ENCODE assay signal across 17 mouse cellular contexts in the genomic region with DNA sequence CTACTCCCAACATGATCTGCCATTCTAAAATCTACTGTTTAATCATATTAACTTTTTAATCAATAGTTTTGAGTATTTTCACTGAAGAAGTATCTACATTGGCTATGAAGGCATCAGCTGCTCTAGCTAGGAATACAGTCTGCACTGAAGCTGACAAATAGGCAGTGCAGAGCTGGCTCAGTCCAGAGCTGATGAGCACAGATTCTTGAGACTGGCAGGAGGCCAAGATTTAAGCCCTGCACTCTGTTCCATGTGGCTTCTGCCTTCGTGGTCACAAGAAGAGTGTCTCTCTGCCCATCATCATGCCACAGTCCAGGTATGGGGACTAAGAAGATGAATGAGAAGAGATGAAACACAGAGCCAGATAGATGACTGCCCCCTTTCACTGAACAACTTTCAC.
DNase-seq lines count a peak whose midpoint lies in the region; ATAC-seq and TF ChIP-seq lines count a peak whose summit lies in the region.
"Had no signal": no experiment of that assay in that cellular context is flagged by ENCODE, and none has a peak within 500 bp of the region (broad histone marks: within the 10 kb centered on the region; RNA-seq: fewer than 3 reads in every experiment).

No protein-coding gene starts in this region.

- no peak overlapping the region for H3K27ac ChIP-seq in kidney, adult 2 months (ENCODE audit: insufficient read depth, low read depth, low read length)
- no peak overlapping the region for H3K27ac ChIP-seq in kidney, embryonic 15.5 days
- H3K27ac ChIP-seq in midbrain, embryonic 15.5 days = no peak overlapping the region
- H3K27ac ChIP-seq: embryonic facial prominence, embryonic 12.5 days; heart, embryonic 13.5 days; midbrain, embryonic 12.5 days had no signal

- WGBS in kidney, adult 2 months = 15% methylated on average over 1 of the region's 1 CpGs
- WGBS in kidney, embryonic 15.5 days = 59% methylated on average over 1 of the region's 1 CpGs
- 44% methylated on average over 1 of the region's 1 CpGs for WGBS in midbrain, embryonic 15.5 days

- peak; percentile 69 for DNase-seq in cerebellum, postnatal 14 days
- peak; percentile 9 for DNase-seq in kidney, adult 2 months
- peak; percentile 4 for DNase-seq in lung, postnatal 10 days
- no peak for DNase-seq in lung, postnatal 14 days
- DNase-seq in thymus, adult 18-20 months = no peak
- DNase-seq: B cell, adult 2 months; cerebellum, adult 9-11 months; gastrocnemius, postnatal 36 days; liver, postnatal 0 days; right cerebral cortex, postnatal 4 days; thymus, postnatal 4 days had no signal

- no peak overlapping the region for H3K4me2 ChIP-seq in kidney, embryonic 15.5 days
- H3K4me2 ChIP-seq in midbrain, embryonic 15.5 days = no peak overlapping the region
- H3K4me2 ChIP-seq: embryonic facial prominence, embryonic 12.5 days; heart, embryonic 13.5 days; midbrain, embryonic 12.5 days had no signal

- ATAC-seq in cerebellum, adult (ENCODE audit: insufficient number of reproducible peaks, low FRiP score, low TSS enrichment) = no peak
- no peak for ATAC-seq in kidney, embryonic 15.5 days (replicated peaks; ENCODE audit: low FRiP score)
- ATAC-seq in midbrain, embryonic 15.5 days (replicated peaks) = 0 out of 2 replicates have a peak, but pooled peaks have one; percentile 54
- ATAC-seq: liver, postnatal 0 days had no signal

- no peaks in the 10 kb centered on the region for H3K27me3 ChIP-seq in kidney, adult 2 months (replicated peaks; ENCODE audit: control insufficient read depth, insufficient read depth, low read length)
- H3K27me3 ChIP-seq in kidney, embryonic 15.5 days = no peaks in the 10 kb centered on the region
- H3K27me3 ChIP-seq in midbrain, embryonic 15.5 days (replicated peaks) = no peaks in the 10 kb centered on the region
- H3K27me3 ChIP-seq: embryonic facial prominence, embryonic 12.5 days; heart, embryonic 13.5 days; midbrain, embryonic 12.5 days had no signal

- H3K9ac ChIP-seq in kidney, embryonic 15.5 days = no peak overlapping the region
- H3K9ac ChIP-seq in midbrain, embryonic 15.5 days = no peak overlapping the region
- H3K9ac ChIP-seq: embryonic facial prominence, embryonic 12.5 days; heart, embryonic 13.5 days; liver, postnatal 0 days; midbrain, embryonic 12.5 days had no signal

- no peaks in the 10 kb centered on the region for H3K4me1 ChIP-seq in kidney, adult 2 months (ENCODE audit: control insufficient read depth, insufficient read depth, low read length)
- no peaks in the 10 kb centered on the region for H3K4me1 ChIP-seq in kidney, embryonic 15.5 days
- no peaks in the 10 kb centered on the region for H3K4me1 ChIP-seq in midbrain, embryonic 15.5 days
- H3K4me1 ChIP-seq: embryonic facial prominence, embryonic 12.5 days; midbrain, embryonic 12.5 days had no signal

- no peaks in the 10 kb centered on the region for H3K9me3 ChIP-seq in kidney, embryonic 15.5 days (replicated peaks)
- no peaks in the 10 kb centered on the region for H3K9me3 ChIP-seq in midbrain, embryonic 15.5 days
- H3K9me3 ChIP-seq: embryonic facial prominence, embryonic 12.5 days; heart, embryonic 13.5 days; midbrain, embryonic 12.5 days had no signal

- no peak for TF ChIP-seq CTCF in kidney, adult 2 months (conservative IDR thresholded peaks at IDR 0.05; ENCODE audit: insufficient read depth, insufficient read length, low read depth, low read length)

- TF ChIP-seq POLR2A in kidney, adult 2 months (IDR thresholded peaks at IDR 0.05; ENCODE audit: low read depth, low read length) = no peak

- no peaks in the 10 kb centered on the region for H3K36me3 ChIP-seq in kidney, adult 2 months (ENCODE audit: control insufficient read depth, insufficient read depth, low read length)
- H3K36me3 ChIP-seq in kidney, embryonic 15.5 days = no peaks in the 10 kb centered on the region
- no peaks in the 10 kb centered on the region for H3K36me3 ChIP-seq in midbrain, embryonic 15.5 days (replicated peaks)
- H3K36me3 ChIP-seq: embryonic facial prominence, embryonic 12.5 days; heart, embryonic 13.5 days; midbrain, embryonic 12.5 days had no signal

- no peak overlapping the region for H3K4me3 ChIP-seq in kidney, adult 2 months (ENCODE audit: insufficient read depth, low read depth, low read length)
- no peak overlapping the region for H3K4me3 ChIP-seq in kidney, embryonic 15.5 days (replicated peaks)
- H3K4me3 ChIP-seq in midbrain, embryonic 15.5 days = no peak overlapping the region
- H3K4me3 ChIP-seq: embryonic facial prominence, embryonic 12.5 days; heart, embryonic 13.5 days; midbrain, embryonic 12.5 days had no signal

Comparison
In these comparisons a context has a peak if more than half of its experiments do, and no peak if none do; other contexts are left out.
1. DNase-seq: peak in cerebellum, postnatal 14 days (2 of 2), kidney, adult 2 months (single experiment) and lung, postnatal 10 days (single experiment); none in lung, postnatal 14 days (single experiment) and thymus, adult 18-20 months (0 of 2).